ENCODE assay signal across 8 mouse cellular contexts in the genomic region with DNA sequence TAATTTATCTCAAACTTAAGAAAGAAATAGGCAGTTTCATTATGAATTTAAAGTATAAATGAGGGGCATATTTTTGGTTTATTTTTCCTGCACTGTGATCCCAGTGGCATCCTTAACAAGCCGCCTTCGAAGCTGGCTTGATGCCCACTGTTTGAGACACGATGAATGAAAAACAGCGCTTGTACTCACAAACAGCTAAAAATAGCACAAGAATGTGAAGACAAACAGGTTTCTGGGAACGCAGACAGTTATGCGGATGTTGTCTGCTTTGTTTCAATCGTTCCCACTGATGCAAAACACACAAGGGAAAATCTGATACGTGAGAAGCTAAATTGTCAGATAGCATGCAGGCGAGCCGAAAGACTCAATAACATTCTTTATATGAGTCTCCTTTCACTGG.
DNase-seq lines count a peak whose midpoint lies in the region; ATAC-seq and TF ChIP-seq lines count a peak whose summit lies in the region.

No protein-coding gene starts in this region.

- no peak for ATAC-seq in hindbrain, embryonic 13.5 days (ENCODE audit: low FRiP score)
- ATAC-seq in stomach, embryonic 15.5 days (ENCODE audit: insufficient read depth, low FRiP score, low read depth): no peak
- ATAC-seq in stomach, postnatal 0 days (ENCODE audit: low FRiP score, low TSS enrichment): no peak
- no peak for ATAC-seq in liver, embryonic 11.5 days (replicated peaks; ENCODE audit: low FRiP score)

- no peak overlapping the region for H3K27ac ChIP-seq in hindbrain, embryonic 13.5 days
- no peak overlapping the region for H3K27ac ChIP-seq in hindbrain, embryonic 10.5 days
- H3K27ac ChIP-seq in stomach, embryonic 15.5 days: no peak overlapping the region
- H3K27ac ChIP-seq in stomach, postnatal 0 days (replicated peaks): no peak overlapping the region
- H3K27ac ChIP-seq in liver, embryonic 11.5 days (ENCODE audit: low read depth, low read length): no peak overlapping the region

- no peak for TF ChIP-seq EP300 in stomach, postnatal 0 days (optimal IDR thresholded peaks at IDR 0.05)

- H3K9ac ChIP-seq in hindbrain, embryonic 13.5 days: no peak overlapping the region
- H3K9ac ChIP-seq in stomach, embryonic 15.5 days: no peak overlapping the region
- no peak overlapping the region for H3K9ac ChIP-seq in stomach, postnatal 0 days (ENCODE audit: low read length)
- no peak overlapping the region for H3K9ac ChIP-seq in liver, embryonic 11.5 days (ENCODE audit: low read depth, low read length)

- 50% methylated on average over 10 of the region's 10 CpGs for WGBS in hindbrain, embryonic 13.5 days
- WGBS in hindbrain, embryonic 10.5 days: 77% methylated on average over 10 of the region's 10 CpGs
- WGBS in stomach, embryonic 15.5 days: 45% methylated on average over 10 of the region's 10 CpGs
- WGBS in stomach, postnatal 0 days: 42% methylated on average over 10 of the region's 10 CpGs
- 80% methylated on average over 10 of the region's 10 CpGs for WGBS in liver, embryonic 11.5 days

- H3K4me3 ChIP-seq in hindbrain, embryonic 13.5 days: no peak overlapping the region
- H3K4me3 ChIP-seq in hindbrain, embryonic 10.5 days: no peak overlapping the region
- H3K4me3 ChIP-seq in stomach, embryonic 15.5 days (replicated peaks): no peak overlapping the region
- no peak overlapping the region for H3K4me3 ChIP-seq in stomach, postnatal 0 days (ENCODE audit: low read depth, low read length)
- H3K4me3 ChIP-seq in liver, embryonic 11.5 days (ENCODE audit: low read depth, low read length): no peak overlapping the region

- DNase-seq in hindbrain, embryonic 10.5 days (ENCODE audit: low spot score): no peak
- no peak for DNase-seq in stomach, postnatal 0 days (ENCODE audit: low spot score)
- peak; percentile 66 for DNase-seq in heart, postnatal 4 days
- DNase-seq in right cerebral cortex, postnatal 14 days: peak; percentile 36
- DNase-seq in urinary bladder, postnatal 36 days (ENCODE audit: low spot score in 2 of 2): no peak
- DNase-seq in liver, embryonic 11.5 days (ENCODE audit: low spot score): no peak

- peaks cover 10% of the 10 kb centered on the region; the same call in 1 of the 2 replicates for H3K4me1 ChIP-seq in hindbrain, embryonic 13.5 days (replicated peaks)
- no peaks in the 10 kb centered on the region for H3K4me1 ChIP-seq in hindbrain, embryonic 10.5 days (replicated peaks)
- H3K4me1 ChIP-seq in stomach, embryonic 15.5 days: no peaks in the 10 kb centered on the region
- H3K4me1 ChIP-seq in stomach, postnatal 0 days (replicated peaks; ENCODE audit: control insufficient read depth, insufficient read depth): no peaks in the 10 kb centered on the region
- H3K4me1 ChIP-seq in liver, embryonic 11.5 days (replicated peaks; ENCODE audit: control insufficient read depth, insufficient read depth, low read length): no peaks in the 10 kb centered on the region

- no peak for TF ChIP-seq CTCF in stomach, postnatal 0 days (IDR thresholded peaks at IDR 0.05; ENCODE audit: low read depth)

- peak overlapping the region; percentile 31; the same call in 1 of the 2 replicates for H3K4me2 ChIP-seq in hindbrain, embryonic 13.5 days
- 0 out of 2 replicates have a peak overlapping the region, but pooled peaks have one; percentile 6 for H3K4me2 ChIP-seq in stomach, embryonic 15.5 days
- no peak overlapping the region; the same call in 1 of the 2 replicates for H3K4me2 ChIP-seq in stomach, postnatal 0 days (replicated peaks; ENCODE audit: low read depth)
- H3K4me2 ChIP-seq in liver, embryonic 11.5 days: no peak overlapping the region

- H3K9me3 ChIP-seq in hindbrain, embryonic 13.5 days: no peaks in the 10 kb centered on the region
- H3K9me3 ChIP-seq in hindbrain, embryonic 10.5 days: no peaks in the 10 kb centered on the region
- no peaks in the 10 kb centered on the region for H3K9me3 ChIP-seq in stomach, embryonic 15.5 days
- no peaks in the 10 kb centered on the region for H3K9me3 ChIP-seq in stomach, postnatal 0 days (ENCODE audit: control insufficient read depth, low read length)
- H3K9me3 ChIP-seq in liver, embryonic 11.5 days (ENCODE audit: control insufficient read depth, low read length): no peaks in the 10 kb centered on the region

- no peaks in the 10 kb centered on the region for H3K27me3 ChIP-seq in hindbrain, embryonic 13.5 days
- no peaks in the 10 kb centered on the region for H3K27me3 ChIP-seq in hindbrain, embryonic 10.5 days (ENCODE audit: insufficient read depth, poor library complexity, severe bottlenecking)
- no peaks in the 10 kb centered on the region for H3K27me3 ChIP-seq in stomach, embryonic 15.5 days (replicated peaks)
- no peaks in the 10 kb centered on the region for H3K27me3 ChIP-seq in stomach, postnatal 0 days (ENCODE audit: control insufficient read depth, insufficient read depth, low read length)
- H3K27me3 ChIP-seq in liver, embryonic 11.5 days (replicated peaks; ENCODE audit: control insufficient read depth, insufficient read depth, low read length): no peaks in the 10 kb centered on the region

- no peaks in the 10 kb centered on the region for H3K36me3 ChIP-seq in hindbrain, embryonic 13.5 days
- no peaks in the 10 kb centered on the region for H3K36me3 ChIP-seq in hindbrain, embryonic 10.5 days
- H3K36me3 ChIP-seq in stomach, embryonic 15.5 days: no peaks in the 10 kb centered on the region
- no peaks in the 10 kb centered on the region for H3K36me3 ChIP-seq in stomach, postnatal 0 days (ENCODE audit: control insufficient read depth, insufficient read depth, low read length)
- H3K36me3 ChIP-seq in liver, embryonic 11.5 days (ENCODE audit: control insufficient read depth, insufficient read depth, low read length): no peaks in the 10 kb centered on the region

Comparison
In these comparisons a context has a peak if more than half of its experiments do, and no peak if none do; other contexts are left out.
1. H3K4me2 ChIP-seq: peak in hindbrain, embryonic 13.5 days (single experiment) and stomach, embryonic 15.5 days (single experiment); none in stomach, postnatal 0 days (single experiment) and liver, embryonic 11.5 days (single experiment).
2. DNase-seq: peak in heart, postnatal 4 days (single experiment) and right cerebral cortex, postnatal 14 days (single experiment); none in hindbrain, embryonic 10.5 days (single experiment), stomach, postnatal 0 days (single experiment), urinary bladder, postnatal 36 days (0 of 2) and liver, embryonic 11.5 days (single experiment).